Mouse (Mus musculus): Measurements from ENCODE around the gene Nrk.

Gene Nrk

GRCm38 (mm10) chrX:138914041-138914776 is at the start of gene Nrk:
TSS of gene Nrk (plus strand) at chrX:138914430.
- DNase-seq (ENCODE audit: low spot score in 2 of 2) = no peak

DNA sequence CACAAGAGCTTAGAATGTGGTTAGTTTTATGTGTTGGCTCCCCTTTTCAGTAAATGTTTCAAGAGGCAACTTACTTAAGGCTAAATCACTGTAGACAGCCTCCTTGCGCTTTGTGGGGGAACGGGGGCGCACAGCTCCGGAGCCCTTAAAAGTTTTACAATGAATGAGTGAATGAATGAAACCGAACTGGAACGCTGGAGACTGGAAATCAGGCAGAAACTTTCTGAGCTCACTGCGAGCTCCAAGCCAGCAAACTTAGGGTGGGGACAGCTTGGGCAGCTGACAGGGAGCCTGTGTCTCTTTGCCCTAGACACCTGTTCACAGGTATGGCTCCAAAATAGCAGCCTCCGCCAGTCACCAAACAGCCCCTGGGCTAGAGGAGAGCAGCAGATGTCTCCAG is 864 bp upstream of the Nrk start:
- no peak for DNase-seq (ENCODE audit: low spot score in 2 of 2)

DNA sequence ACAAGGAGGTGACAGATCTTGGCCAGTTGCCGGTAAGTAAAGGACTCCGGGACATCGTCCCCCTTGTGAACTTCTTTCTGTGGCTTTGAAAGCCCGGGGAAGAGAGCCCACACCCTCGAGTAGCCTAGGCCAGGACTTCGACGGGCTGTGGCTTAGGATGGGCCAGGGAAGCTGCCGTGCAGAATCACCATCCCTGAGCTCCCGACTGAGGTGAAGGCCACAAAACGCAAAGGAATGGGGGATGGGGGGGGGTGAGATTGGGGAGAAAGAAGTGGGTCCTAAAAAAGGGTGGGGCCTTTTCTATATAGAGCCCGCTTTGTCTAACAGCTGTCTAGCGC is 516 bp downstream of the Nrk start:
- DNase-seq (ENCODE audit: low spot score in 2 of 2) = no peak

DNA sequence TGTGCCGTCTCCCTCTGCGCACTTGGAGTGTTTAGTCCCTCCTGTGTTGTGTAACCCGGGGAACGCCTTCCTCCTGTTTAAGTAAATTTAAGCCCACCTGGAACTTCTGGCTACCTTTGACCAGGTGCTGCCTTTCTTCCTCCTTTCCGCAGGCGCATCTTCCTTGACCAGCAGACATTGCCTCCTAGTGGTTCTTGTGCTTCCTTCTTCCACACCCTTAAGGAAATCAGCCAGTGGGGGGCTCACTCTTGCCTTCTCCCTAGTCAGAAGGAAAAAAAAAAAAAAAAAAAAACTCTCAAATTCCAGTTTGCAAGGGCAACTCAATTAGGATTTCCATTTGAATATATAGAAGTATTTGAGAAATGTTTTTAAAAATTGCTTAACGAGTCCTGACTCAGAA is 4.8 kb downstream of the Nrk start:
- DNase-seq (ENCODE audit: low spot score in 2 of 2) = no peak

DNA sequence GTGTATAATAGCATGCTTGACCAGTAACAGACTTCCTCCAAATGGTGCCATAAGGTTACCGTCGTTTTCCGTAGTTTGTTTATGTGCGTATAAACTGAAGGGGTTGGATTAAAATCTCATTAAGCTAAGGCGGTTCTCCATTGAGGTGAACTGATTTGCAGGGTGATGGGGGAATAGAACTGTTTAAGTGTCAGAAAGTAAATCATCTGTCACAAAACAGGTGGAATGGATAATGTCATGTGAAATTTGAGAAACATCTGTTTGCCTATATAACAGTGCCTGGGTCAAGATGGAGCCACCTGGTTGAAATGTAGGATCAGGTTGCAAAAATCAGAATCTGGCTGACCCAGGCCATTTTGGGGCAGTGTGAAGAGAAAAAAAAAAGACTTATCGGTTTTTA is 29.7 kb downstream of the Nrk start:
- no peak for DNase-seq (ENCODE audit: low spot score in 2 of 2)

GRCm38 (mm10) chrX:138960713-138961112 is 46.5 kb downstream of the Nrk start:
- DNase-seq (ENCODE audit: low spot score in 2 of 2) = no peak

DNA sequence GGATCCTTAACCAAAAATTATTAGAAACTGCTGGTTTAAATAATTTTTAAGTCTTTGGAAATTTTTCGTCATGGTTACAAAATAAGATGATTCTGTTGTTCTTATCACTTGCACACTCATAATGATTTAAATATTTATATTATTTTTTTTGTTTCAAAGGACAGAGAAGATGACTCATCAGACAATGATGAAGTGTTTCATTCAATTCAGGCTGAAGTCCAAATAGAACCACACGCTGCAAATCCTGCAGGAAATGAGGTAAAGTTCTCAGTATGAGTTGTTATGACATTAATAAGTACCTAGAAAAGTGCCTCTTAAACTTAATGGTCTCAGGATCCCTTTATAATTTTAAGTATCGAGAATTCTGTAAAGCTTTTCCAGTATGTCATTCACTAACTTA is 64.3 kb downstream of the Nrk start:
- DNase-seq (ENCODE audit: low spot score in 2 of 2) = no peak

DNA sequence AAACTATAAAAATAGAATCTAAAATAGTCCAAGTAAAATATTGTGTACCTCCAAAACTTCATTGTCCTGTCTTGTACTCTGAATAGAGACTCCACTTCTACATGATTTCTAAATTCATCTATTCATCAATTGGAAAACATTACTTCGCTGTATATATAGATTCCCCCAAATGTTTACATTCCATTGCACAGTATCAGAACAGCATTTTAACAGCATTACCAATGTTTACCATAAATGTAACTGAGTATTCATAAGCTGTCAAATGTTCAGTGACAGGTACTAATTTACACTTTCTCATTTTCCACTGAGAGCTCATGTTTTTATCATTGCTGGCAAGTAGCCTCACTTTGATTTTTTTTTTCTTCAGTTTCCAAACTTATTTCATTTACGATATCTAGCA is 65.0 kb downstream of the Nrk start:
- no peak for DNase-seq (ENCODE audit: low spot score in 2 of 2)

DNA sequence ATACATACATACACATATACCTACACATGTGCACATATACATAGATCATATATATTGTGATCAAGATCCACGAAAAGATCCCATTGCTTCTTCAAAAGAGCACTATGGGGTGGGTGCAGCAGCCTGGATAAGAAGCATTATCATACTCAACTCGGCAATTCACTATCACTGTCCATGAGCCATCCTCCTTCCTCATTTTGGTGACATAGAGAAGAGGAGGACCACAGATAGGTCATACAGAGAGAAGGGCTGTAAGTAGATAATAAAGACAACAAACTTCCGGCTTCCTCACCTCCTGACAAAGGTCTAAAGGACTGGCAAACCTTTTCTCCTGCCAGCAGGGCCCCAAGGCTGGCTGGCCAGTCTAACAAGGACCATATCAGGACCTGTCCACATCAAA is 100.3 kb downstream of the Nrk start:
- DNase-seq (ENCODE audit: low spot score in 2 of 2) = no peak

- DNase-seq (ENCODE audit: low spot score in 2 of 2) = no peak
Observed at GRCm38 (mm10) chrX:139016540-139016939, 102.3 kb downstream of the Nrk start.

GRCm38 (mm10) chrX:139026532-139027097 is 112.4 kb downstream of the Nrk start:
- DNase-seq (ENCODE audit: low spot score in 2 of 2) = no peak

DNA sequence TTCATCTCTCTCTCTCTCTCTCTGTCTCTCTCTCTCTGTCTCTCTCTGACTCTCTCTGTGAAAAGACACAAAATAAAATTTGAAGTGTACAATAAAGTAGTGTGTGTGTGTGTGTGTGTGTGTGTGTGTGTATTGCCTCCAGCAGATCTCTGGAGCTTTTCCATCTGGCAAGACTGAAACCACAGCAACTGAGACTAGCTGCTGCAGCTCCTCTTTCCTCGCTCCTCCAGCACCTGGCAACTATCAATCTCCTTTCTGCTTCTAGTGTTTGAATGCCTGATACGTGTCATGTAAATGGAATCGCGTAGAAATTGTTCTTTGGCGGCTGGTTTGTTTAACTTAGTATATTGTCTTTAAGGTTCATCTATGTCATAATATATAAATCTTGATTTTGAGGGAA is 113.1 kb downstream of the Nrk start:
- DNase-seq (ENCODE audit: low spot score in 2 of 2) = no peak

DNA sequence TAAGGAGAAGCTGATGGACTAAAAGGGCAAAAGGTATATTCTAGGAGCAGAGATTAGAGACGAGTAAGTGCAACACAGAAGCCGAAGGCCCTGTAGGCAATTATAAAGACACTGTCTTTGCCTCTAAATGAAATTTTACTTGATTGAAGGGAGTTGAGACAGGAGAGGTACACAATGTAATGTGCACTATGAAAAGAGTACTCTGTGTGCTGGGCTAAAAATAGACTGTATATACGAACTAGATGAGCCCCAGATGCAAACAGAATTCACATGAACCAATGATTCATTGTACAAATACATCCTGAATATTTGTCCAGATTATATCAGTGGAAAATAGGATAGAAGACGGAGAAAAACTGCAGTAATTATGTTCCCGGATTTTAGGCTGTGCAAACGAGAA is 113.7 kb downstream of the Nrk start:
- DNase-seq (ENCODE audit: low spot score in 2 of 2) = no peak

- no peak for DNase-seq (ENCODE audit: low spot score in 2 of 2)
Observed at GRCm38 (mm10) chrX:139037666-139038065, 123.4 kb downstream of the Nrk start.

DNA sequence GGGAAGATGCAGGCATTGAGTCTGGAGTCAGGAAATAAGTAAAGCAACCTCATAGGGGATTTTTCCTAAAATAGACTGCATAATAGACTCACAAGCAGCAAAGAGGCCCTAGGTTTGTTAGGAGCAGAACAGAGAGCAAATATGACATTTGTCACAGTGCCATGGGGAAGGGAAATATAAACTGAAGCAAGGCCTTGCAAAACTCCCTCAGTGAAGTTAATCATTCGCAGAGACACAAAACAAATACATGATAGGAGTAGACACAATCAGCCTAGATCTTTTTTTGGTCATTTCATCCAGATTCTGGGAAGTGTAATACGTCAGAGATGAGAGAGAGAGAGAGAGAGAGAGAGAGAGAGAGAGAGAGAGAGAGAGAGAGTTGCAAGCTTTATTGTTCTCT is 125.1 kb downstream of the Nrk start:
- no peak for DNase-seq (ENCODE audit: low spot score in 2 of 2)

DNA sequence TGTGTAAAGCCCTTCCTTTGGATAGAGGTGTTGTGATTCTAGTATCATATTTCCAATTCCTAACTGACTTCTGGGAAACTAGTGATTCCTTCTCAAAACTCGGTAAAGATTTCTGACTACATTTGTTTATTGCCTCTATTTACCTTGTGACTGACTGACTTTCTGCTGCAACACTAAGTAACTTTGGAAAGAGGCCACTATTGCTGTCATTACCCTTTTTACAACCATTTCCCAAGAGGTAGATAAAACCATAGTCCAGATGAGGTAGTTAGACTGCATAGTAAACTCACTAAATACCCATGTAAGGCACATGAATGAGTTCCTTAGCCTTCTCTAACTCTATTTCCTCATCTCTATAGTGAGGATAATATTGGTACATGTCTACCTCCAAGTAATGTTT is 126.9 kb downstream of the Nrk start:
- DNase-seq (ENCODE audit: low spot score in 2 of 2) = no peak

GRCm38 (mm10) chrX:139051976-139052375 is 137.7 kb downstream of the Nrk start:
- no peak for DNase-seq (ENCODE audit: low spot score in 2 of 2)

GRCm38 (mm10) chrX:139053149-139053548 is 138.9 kb downstream of the Nrk start:
- no peak for DNase-seq (ENCODE audit: low spot score in 2 of 2)

Data from spleen, postnatal 4 days (tissue).